Mouse (Mus musculus) cerebellum, adult 2 months (tissue): ENCODE measurements at regions not wholly inside any gene's neighbourhood (a gene's known extent, or its start where the extent isn't known, plus 50 kb on each side); places are given as distances from the start of the nearest gene placed in this dataset.

Source experiments
- CTCF ChIP-seq: fragments of 200-500 bp; IDR thresholded peaks from 2 replicates; pipeline ENCODE4 v1.5.1; 2011; ENCODE audit warnings: low read depth, mild to moderate bottlenecking, control low read depth, low read length, moderate library complexity, borderline replicate concordance; ENCODE audit not compliant: insufficient read depth
- POLR2A ChIP-seq: fragments of 200-500 bp; IDR thresholded peaks from 2 replicates; pipeline ENCODE4 v1.6.1; 2011; ENCODE audit warnings: low read length, control low read depth, borderline replicate concordance; ENCODE audit not compliant: insufficient read depth

DNA sequence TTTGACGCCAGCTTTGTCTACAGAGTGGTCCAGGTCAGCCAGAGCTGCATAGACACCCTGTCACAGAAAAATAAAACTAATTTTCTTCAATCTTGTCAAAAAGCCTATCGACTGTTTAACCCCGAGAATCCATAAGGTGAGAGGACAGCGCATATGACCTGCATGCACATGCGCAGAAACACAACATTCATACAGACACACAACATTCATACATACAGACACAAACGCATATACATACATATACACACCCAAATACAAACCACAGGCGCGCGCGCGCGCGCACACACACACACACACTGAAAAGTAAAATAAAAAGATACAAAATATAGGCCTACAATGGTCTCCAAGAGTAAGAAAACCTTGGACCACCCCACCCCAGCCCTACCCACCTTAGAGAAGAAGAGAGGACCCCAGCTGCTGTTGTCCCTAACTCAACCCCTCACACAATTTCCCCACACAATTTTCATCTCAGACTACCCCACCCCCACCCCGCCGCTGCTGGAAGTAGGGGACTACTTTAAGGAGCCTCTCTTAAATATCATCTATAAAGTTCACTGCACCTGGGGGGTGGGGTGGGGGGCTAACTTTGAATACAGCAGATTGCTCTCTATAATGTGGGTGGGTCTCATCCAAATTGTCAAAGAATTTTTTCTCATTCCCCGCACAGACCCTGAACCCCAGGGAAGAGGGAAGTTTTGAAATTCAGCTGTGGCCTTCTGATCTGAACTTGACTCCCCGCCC lies 52.2 kb upstream of the Chd2 start:
- TF ChIP-seq CTCF (no peak), POLR2A (no peak)
